Mouse (Mus musculus) stomach, embryonic 15.5 days (tissue): Measurements from ENCODE around the gene Il20. TPM values are rescaled to one million over a fixed set of nuclear protein-coding genes. Genes with fewer than 3 reads are reported as not detected.

Experiments
- ATAC-seq: fragments of 200-750 bp; cut with Nextera tagmentation; 2 replicates; pipeline ENCODE4 v1.8.0; 2017; ENCODE audit warnings: low read depth, moderate number of reproducible peaks, moderate TSS enrichment; ENCODE audit not compliant: insufficient read depth, low FRiP score
- H3K27ac ChIP-seq: fragments of 300-500 bp; sonication (generic); 2 replicates; pipeline ENCODE4 v1.5.1; 2015; ENCODE audit warnings: mild to moderate bottlenecking, inconsistent platforms
- H3K27me3 ChIP-seq: fragments of 300-500 bp; sonication (generic); replicated peaks from 2 replicates; pipeline ENCODE4 v1.6.1; 2015; ENCODE audit warnings: inconsistent platforms
- H3K36me3 ChIP-seq: fragments of 300-500 bp; sonication (generic); 2 replicates; pipeline ENCODE4 v1.6.1; 2015; ENCODE audit warnings: inconsistent platforms
- H3K4me1 ChIP-seq: fragments of 300-500 bp; sonication (generic); 2 replicates; pipeline ENCODE4 v1.6.1; 2015; ENCODE audit warnings: inconsistent platforms
- H3K4me2 ChIP-seq: fragments of 300-500 bp; sonication (generic); 2 replicates; pipeline ENCODE4 v1.6.1; 2015; ENCODE audit warnings: mild to moderate bottlenecking, inconsistent platforms
- H3K4me3 ChIP-seq: fragments of 300-500 bp; sonication (generic); replicated peaks from 2 replicates; pipeline ENCODE4 v1.5.1; 2015; ENCODE audit warnings: inconsistent platforms
- H3K9ac ChIP-seq: fragments of 300-500 bp; sonication (generic); 2 replicates; pipeline ENCODE4 v1.6.1; 2015; ENCODE audit warnings: inconsistent platforms
- H3K9me3 ChIP-seq: fragments of 300-500 bp; sonication (generic); 2 replicates; pipeline ENCODE4 v1.6.1; 2016; ENCODE audit warnings: inconsistent platforms
- WGBS: fragments of 180-500 bp; shearing (Covaris S2); methylation state at CpG from one replicate; pipeline ENCODE4 v1.1.7; 2015; 5-methylcytosine and 5-hydroxymethylcytosine counted together
- polyA plus RNA-seq: library from polyadenylated mRNA; unstranded; fragments of >200 nt; fragmentation: Nextera tagmentation; extraction: Ambion mirVana; gene quantifications from 2 replicates; pipeline ENCODE4 v1.2.1, GENCODE M21; 2015

Il20 gene
- polyA plus RNA-seq, 1 experiment from 2014 or later: not detected

DNA sequence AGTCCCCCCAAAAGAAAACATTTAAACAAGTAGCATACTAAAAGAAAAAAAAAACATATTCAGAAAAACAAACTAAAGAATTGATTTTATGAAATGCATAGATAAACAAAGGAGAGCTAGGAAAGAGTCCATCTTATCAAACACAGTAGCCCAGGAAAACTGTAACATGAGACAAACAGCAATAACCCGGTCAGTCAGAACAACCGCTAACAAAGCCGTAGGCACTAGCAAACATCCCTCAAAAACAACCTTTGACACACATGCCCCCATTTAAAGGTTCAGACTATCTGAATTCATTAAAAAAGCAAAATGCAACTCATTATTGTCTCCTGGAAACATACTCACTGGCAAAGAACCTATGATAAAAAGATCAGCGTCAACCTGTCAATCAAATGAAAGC is 53.8 kb downstream of the Il20 start:
- ATAC-seq: no peak
- no peaks in the 10 kb centered on the region for H3K9me3 ChIP-seq
- H3K9ac ChIP-seq: no peak overlapping the region
- 62% methylated on average over 4 of the region's 4 CpGs for WGBS
- no peaks in the 10 kb centered on the region for H3K27me3 ChIP-seq
- no peaks in the 10 kb centered on the region for H3K4me1 ChIP-seq
- no peaks in the 10 kb centered on the region for H3K36me3 ChIP-seq
- no peak overlapping the region for H3K27ac ChIP-seq
- H3K4me3 ChIP-seq: no peak overlapping the region
- H3K4me2 ChIP-seq: no peak overlapping the region

Other genes starting within 250 kb of the Il20 start
- 0.90 and 1.2 TPM in 2 replicates for gene C4bp, start 249.8 kb downstream of the Il20 start, polyA plus RNA-seq
- not detected in 2 replicates for gene Gm29427, start 195.7 kb downstream of the Il20 start, polyA plus RNA-seq
- 14.1 and 15.1 TPM in 2 replicates for gene Yod1, start 194.1 kb downstream of the Il20 start, polyA plus RNA-seq
- gene Pfkfb2, start 182.2 kb downstream of the Il20 start, polyA plus RNA-seq: 10.1 and 10.9 TPM in 2 replicates
- gene AA986860, start 179.5 kb downstream of the Il20 start, polyA plus RNA-seq: 32.3 and 36.7 TPM in 2 replicates
- gene Fcamr, start 110.5 kb downstream of the Il20 start, polyA plus RNA-seq: 0.17 and 0.22 TPM in 2 replicates
- 0.36 and 0.48 TPM in 2 replicates for gene Pigr, start 84.8 kb downstream of the Il20 start, polyA plus RNA-seq
- gene Fcmr, start 45.8 kb downstream of the Il20 start, polyA plus RNA-seq: 0.40 and 0.53 TPM in 2 replicates
- not detected in 2 replicates for gene Il24, start 24.0 kb downstream of the Il20 start, polyA plus RNA-seq
- not detected in 2 replicates for gene Il19, start 28.7 kb upstream of the Il20 start, polyA plus RNA-seq
- gene Il10, start 108.4 kb upstream of the Il20 start, polyA plus RNA-seq: not detected in 2 replicates
- 45.8 and 49.5 TPM in 2 replicates for gene Mapkapk2, start 186.4 kb upstream of the Il20 start, polyA plus RNA-seq
- gene Dyrk3, start 226.9 kb upstream of the Il20 start, polyA plus RNA-seq: 4.7 and 5.4 TPM in 2 replicates
- 54.6 and 64.1 TPM in 2 replicates for gene Eif2d, start 241.7 kb upstream of the Il20 start, polyA plus RNA-seq